ENCODE assay signal across 29 mouse cellular contexts in genomic region chr1:160339374-160339773, GRCm38 (mm10).
A peak's percentile ranks its signal among the peaks of the same experiment; 100 is the strongest.
DNase-seq lines count a peak whose midpoint lies in the region; ATAC-seq and TF ChIP-seq lines count a peak whose summit lies in the region.
"Had no signal": no experiment of that assay in that cellular context is flagged by ENCODE, and none has a peak within 500 bp of the region (broad histone marks: within the 10 kb centered on the region; RNA-seq: fewer than 3 reads in every experiment).

No protein-coding gene starts in this region.

- no peaks in the 10 kb centered on the region for H3K27me3 ChIP-seq in MEL (ENCODE audit: control insufficient read depth in 1 of 2, insufficient read depth in 2 of 2, low read length in 2 of 2)
- no peaks in the 10 kb centered on the region for H3K27me3 ChIP-seq in heart, embryonic 10.5 days (ENCODE audit: insufficient read depth, poor library complexity, severe bottlenecking)
- H3K27me3 ChIP-seq: embryonic facial prominence, embryonic 12.5 days; embryonic facial prominence, embryonic 15.5 days; heart, embryonic 12.5 days; heart, embryonic 15.5 days had no signal

- TF ChIP-seq POLR2A in MEL (IDR thresholded peaks at IDR 0.05; ENCODE audit: control insufficient read depth in 1 of 2, insufficient read depth in 1 of 2, low read depth in 1 of 2, low read length in 2 of 2, poor library complexity in 1 of 2) = no peak

- peaks cover 9 to 10% of the 10 kb centered on the region in 2 experiments for H3K4me1 ChIP-seq in MEL (ENCODE audit: control insufficient read depth in 1 of 2, insufficient read depth in 2 of 2, low read length in 2 of 2)
- H3K4me1 ChIP-seq in heart, embryonic 10.5 days = no peaks in the 10 kb centered on the region
- H3K4me1 ChIP-seq: embryonic facial prominence, embryonic 12.5 days; embryonic facial prominence, embryonic 15.5 days; heart, embryonic 15.5 days had no signal

- no peaks in the 10 kb centered on the region for H3K9me3 ChIP-seq in MEL (replicated peaks; ENCODE audit: insufficient read depth, low read length)
- no peaks in the 10 kb centered on the region for H3K9me3 ChIP-seq in heart, embryonic 10.5 days
- H3K9me3 ChIP-seq: embryonic facial prominence, embryonic 12.5 days; embryonic facial prominence, embryonic 15.5 days; heart, embryonic 12.5 days; heart, embryonic 15.5 days had no signal

- WGBS in heart, embryonic 10.5 days = 72% methylated on average over 4 of the region's 4 CpGs

- no peak for TF ChIP-seq CTCF in MEL (IDR thresholded peaks at IDR 0.05 in 2 of 3, conservative IDR thresholded peaks at IDR 0.05 in 1 of 3; ENCODE audit: control insufficient read depth in 1 of 3, insufficient read depth in 1 of 3, low read depth in 2 of 3, low read length in 3 of 3, poor library complexity in 1 of 3, severe bottlenecking in 1 of 3)

- DNase-seq in 416B (ENCODE audit: low read depth) (peak; percentile 81), MEL (ENCODE audit: low read depth, low spot score) (peak; percentile 57)
- DNase-seq in urinary bladder, postnatal 25 days (ENCODE audit: low spot score) = no peak
- DNase-seq in neural tube, embryonic 10.5 days (ENCODE audit: extremely low spot score, low spot score) = no peak
- DNase-seq in heart, embryonic 10.5 days (ENCODE audit: low spot score) = no peak
- DNase-seq: adrenal gland, adult 2 months; adrenal gland, postnatal 14 days; cerebellum, adult 11 months; cerebellum, adult 8-10 months; cerebellum, postnatal 10 days; cerebellum, postnatal 36 days; forebrain, postnatal 0 days; gastrocnemius, adult 2 months; gastrocnemius, postnatal 14 days; heart, adult 2 months; heart, postnatal 10 days; heart, postnatal 36 days had no signal

- peaks cover 0 to 27% of the 10 kb centered on the region in 2 experiments; a peak in 2 of 4 replicates for H3K36me3 ChIP-seq in MEL (ENCODE audit: control insufficient read depth in 1 of 2, insufficient read depth in 2 of 2, low read length in 2 of 2)
- no peaks in the 10 kb centered on the region for H3K36me3 ChIP-seq in heart, embryonic 10.5 days
- H3K36me3 ChIP-seq: embryonic facial prominence, embryonic 12.5 days; embryonic facial prominence, embryonic 15.5 days; heart, embryonic 12.5 days; heart, embryonic 15.5 days had no signal

- no peak overlapping the region for H3K4me3 ChIP-seq in MEL (ENCODE audit: control insufficient read depth in 1 of 2, insufficient read depth in 1 of 2, low read depth in 2 of 2, low read length in 2 of 2)
- H3K4me3 ChIP-seq in heart, embryonic 10.5 days = no peak overlapping the region
- H3K4me3 ChIP-seq: embryonic facial prominence, embryonic 12.5 days; embryonic facial prominence, embryonic 15.5 days; gastrocnemius, adult 2 months; heart, adult 2 months; heart, embryonic 12.5 days; heart, embryonic 15.5 days had no signal

- ATAC-seq in granulocyte monocyte progenitor cell, adult 5-6 weeks (replicated peaks; ENCODE audit: poor library complexity, severe bottlenecking) = peak; percentile 97
- peak; percentile 91 for ATAC-seq in megakaryocyte progenitor cell, adult 5-6 weeks (replicated peaks; ENCODE audit: poor library complexity)
- ATAC-seq: CD4-positive, CD25-positive, alpha-beta regulatory T cell, adult 4 months; forebrain, embryonic 14.5 days; forebrain, postnatal 0 days; hindbrain, postnatal 0 days; inflammation-experienced regulatory T-cells, adult 6 months; intestine, embryonic 16.5 days had no signal

- H3K79me2 ChIP-seq in MEL (ENCODE audit: control insufficient read depth, insufficient read depth, low read length, poor library complexity) = no peaks in the 10 kb centered on the region

- H3K9ac ChIP-seq in MEL (ENCODE audit: control insufficient read depth, low read depth, low read length, poor library complexity, severe bottlenecking) = no peak overlapping the region
- H3K9ac ChIP-seq: embryonic facial prominence, embryonic 12.5 days; embryonic facial prominence, embryonic 15.5 days; forebrain, postnatal 0 days; heart, embryonic 12.5 days; heart, embryonic 15.5 days; hindbrain, embryonic 14.5 days had no signal

- no peak for TF ChIP-seq RAD21 in MEL (IDR thresholded peaks at IDR 0.05; ENCODE audit: low read depth, low read length)

- TF ChIP-seq EP300 in MEL (IDR thresholded peaks at IDR 0.05; ENCODE audit: low read depth in 1 of 2, low read length in 2 of 2) = peak; percentile 85 to 86

- peak overlapping the region; percentile 39 for H3K27ac ChIP-seq in MEL (ENCODE audit: control insufficient read depth, low read depth, low read length)
- H3K27ac ChIP-seq in heart, embryonic 10.5 days = no peak overlapping the region
- H3K27ac ChIP-seq: embryonic facial prominence, embryonic 12.5 days; embryonic facial prominence, embryonic 15.5 days; gastrocnemius, adult 2 months; heart, adult 2 months; heart, embryonic 15.5 days; hindbrain, embryonic 14.5 days; hindbrain, postnatal 0 days had no signal

TF ChIP-seq in MEL, 35 proteins besides CTCF, POLR2A, EP300 and RAD21:
- peak; percentile 75 for TF ChIP-seq TAL1 (IDR thresholded peaks at IDR 0.05; ENCODE audit: low read length)
- no peak for TF ChIP-seq USF2 (IDR thresholded peaks at IDR 0.05; ENCODE audit: borderline replicate concordance in 1 of 2, insufficient read depth in 1 of 2, low read depth in 1 of 2, low read length in 2 of 2)
- peak; percentile 52 for TF ChIP-seq ETS1 (IDR thresholded peaks at IDR 0.05; ENCODE audit: low read depth, low read length)
- TF ChIP-seq MAX (IDR thresholded peaks at IDR 0.05; ENCODE audit: low read length) = no peak
- TF ChIP-seq GATA1 (IDR thresholded peaks at IDR 0.05; ENCODE audit: low read depth, low read length) = peak; percentile 68
- peak; percentile 79 for TF ChIP-seq TCF12 (IDR thresholded peaks at IDR 0.05; ENCODE audit: low read depth, low read length)
- TF ChIP-seq SIN3A (IDR thresholded peaks at IDR 0.05; ENCODE audit: low read length) = 0 out of 2 replicates have a peak, but pooled peaks have one; percentile 28

Comparison
In these comparisons a context has a peak if more than half of its experiments do, and no peak if none do; other contexts are left out.
1. DNase-seq: peak in 416B (single experiment) and MEL (single experiment); none in urinary bladder, postnatal 25 days (single experiment), neural tube, embryonic 10.5 days (single experiment) and heart, embryonic 10.5 days (single experiment).